Mouse (Mus musculus) MEL (cell line): Measurements from ENCODE around the gene Tnxb. TPM values are rescaled to one million over a fixed set of nuclear protein-coding genes. Genes with fewer than 3 reads are reported as not detected.

Experiments used
- DNase-seq: peaks from one replicate; pipeline ENCODE4 v3.0.0; 2011; ENCODE audit warnings: low read depth, low spot score
- H3K27ac ChIP-seq: 2 replicates; pipeline ENCODE4 v1.5.1; 2012; ENCODE audit warnings: low read depth, mild to moderate bottlenecking, control low read depth, low read length, moderate library complexity; ENCODE audit not compliant: control insufficient read depth
- H3K27me3 ChIP-seq, 2 experiments: fragments of 150-350 bp in 1 of 2; sonication (generic) in 1 of 2; 2 replicates each; pipeline ENCODE4 v1.6.1; 2012; ENCODE audit warnings: low read length in 2 of 2, mild to moderate bottlenecking in 2 of 2, improper control_type of control experiment in 1 of 2, moderate library complexity in 1 of 2; ENCODE audit not compliant: insufficient read depth in 2 of 2, control insufficient read depth in 1 of 2
- H3K36me3 ChIP-seq, 2 experiments: 2 replicates each; pipeline ENCODE4 v1.6.1; 2012 to 2014; ENCODE audit warnings: low read length in 2 of 2, improper control_type of control experiment in 1 of 2, inconsistent platforms in 1 of 2, mild to moderate bottlenecking in 1 of 2; ENCODE audit not compliant: insufficient read depth in 2 of 2, control insufficient read depth in 1 of 2
- H3K4me1 ChIP-seq, 2 experiments: fragments of 150-350 bp in 1 of 2; sonication (generic) in 1 of 2; 2 replicates each; pipeline ENCODE4 v1.6.1; 2012; ENCODE audit warnings: low read length in 2 of 2, improper control_type of control experiment in 1 of 2, mild to moderate bottlenecking in 1 of 2; ENCODE audit not compliant: insufficient read depth in 2 of 2, control insufficient read depth in 1 of 2
- H3K4me3 ChIP-seq, 2 experiments: fragments of 150-350 bp in 1 of 2; sonication (generic) in 1 of 2; 2 replicates each; pipeline ENCODE4 v1.5.1; 2012; ENCODE audit warnings: low read depth in 2 of 2, low read length in 2 of 2, mild to moderate bottlenecking in 2 of 2, moderate library complexity in 2 of 2, control low read depth in 1 of 2, improper control_type of control experiment in 1 of 2; ENCODE audit not compliant: control insufficient read depth in 1 of 2, insufficient read depth in 1 of 2
- H3K79me2 ChIP-seq: 2 replicates; pipeline ENCODE4 v1.6.1; 2012; ENCODE audit warnings: mild to moderate bottlenecking, low read length, moderate library complexity; ENCODE audit not compliant: control insufficient read depth, poor library complexity, insufficient read depth
- H3K9ac ChIP-seq: 2 replicates; pipeline ENCODE4 v1.6.1; 2012; ENCODE audit warnings: low read depth, mild to moderate bottlenecking, control low read depth, low read length, moderate library complexity; ENCODE audit not compliant: control insufficient read depth, poor library complexity, severe bottlenecking
- H3K9me3 ChIP-seq: fragments of 150-350 bp; sonication (generic); replicated peaks from 2 replicates; pipeline ENCODE4 v1.6.1; 2012; ENCODE audit warnings: mild to moderate bottlenecking, low read length, improper control_type of control experiment, moderate library complexity; ENCODE audit not compliant: insufficient read depth
- CTCF ChIP-seq, 3 experiments: IDR thresholded peaks in 2 of 3; conservative IDR thresholded peaks in 1 of 3; 2 replicates each; pipeline ENCODE4 v1.5.1; 2011 to 2012; ENCODE audit warnings: low read length in 3 of 3, low read depth in 2 of 3, mild to moderate bottlenecking in 2 of 3, improper control_type of control experiment in 1 of 3, inconsistent platforms in 1 of 3, mixed read lengths in 1 of 3, moderate library complexity in 1 of 3; ENCODE audit not compliant: control insufficient read depth in 1 of 3, insufficient read depth in 1 of 3, poor library complexity in 1 of 3, severe bottlenecking in 1 of 3
- ELF1 ChIP-seq: IDR thresholded peaks from 2 replicates; pipeline ENCODE4 v1.6.1; 2014; ENCODE audit warnings: low read depth, mild to moderate bottlenecking, inconsistent platforms, low read length, improper control_type of control experiment, moderate library complexity
- ETS1 ChIP-seq: IDR thresholded peaks from 2 replicates; pipeline ENCODE4 v1.6.1; 2012; ENCODE audit warnings: low read depth, mild to moderate bottlenecking, inconsistent platforms, low read length, improper control_type of control experiment, moderate library complexity
- HCFC1 ChIP-seq: IDR thresholded peaks from 2 replicates; pipeline ENCODE4 v1.6.1; 2012; ENCODE audit warnings: low read depth, mild to moderate bottlenecking, inconsistent platforms, low read length, improper control_type of control experiment, moderate library complexity
- MAFK ChIP-seq: IDR thresholded peaks from 2 replicates; pipeline ENCODE4 v1.6.1; 2011; ENCODE audit warnings: low read depth, mild to moderate bottlenecking, low read length, improper control_type of control experiment, borderline replicate concordance
- MAX ChIP-seq: IDR thresholded peaks from 2 replicates; pipeline ENCODE4 v1.6.1; 2011; ENCODE audit warnings: low read length, improper control_type of control experiment
- MAZ ChIP-seq: IDR thresholded peaks from 2 replicates; pipeline ENCODE4 v1.6.1; 2012; ENCODE audit warnings: low read depth, mild to moderate bottlenecking, inconsistent platforms, low read length, improper control_type of control experiment
- MEF2A ChIP-seq: IDR thresholded peaks from 2 replicates; pipeline ENCODE4 v1.6.1; 2014; ENCODE audit warnings: low read depth, mild to moderate bottlenecking, inconsistent platforms, low read length, improper control_type of control experiment; ENCODE audit not compliant: poor library complexity, insufficient replicate concordance, severe bottlenecking; ENCODE audit errors: extremely low read depth
- MXI1 ChIP-seq: IDR thresholded peaks from 2 replicates; pipeline ENCODE4 v1.6.1; 2011; ENCODE audit warnings: mild to moderate bottlenecking, low read depth, low read length, improper control_type of control experiment
- MYC ChIP-seq: IDR thresholded peaks from 2 replicates; pipeline ENCODE4 v1.6.1; 2011; ENCODE audit warnings: low read depth, mild to moderate bottlenecking, low read length, improper control_type of control experiment, moderate library complexity
- NELFE ChIP-seq: IDR thresholded peaks from 2 replicates; pipeline ENCODE4 v1.6.1; 2011; ENCODE audit warnings: low read depth, low read length, improper control_type of control experiment
- POLR2A ChIP-seq, 2 experiments: IDR thresholded peaks; 2 replicates each; pipeline ENCODE4 v1.6.1; 2011 to 2012; ENCODE audit warnings: low read length in 2 of 2, mild to moderate bottlenecking in 2 of 2, control low read depth in 1 of 2, improper control_type of control experiment in 1 of 2, low read depth in 1 of 2, moderate library complexity in 1 of 2; ENCODE audit not compliant: control insufficient read depth in 1 of 2, insufficient read depth in 1 of 2, poor library complexity in 1 of 2
- RCOR1 ChIP-seq: IDR thresholded peaks from 2 replicates; pipeline ENCODE4 v1.6.1; 2012; ENCODE audit warnings: low read depth, mild to moderate bottlenecking, inconsistent platforms, low read length, improper control_type of control experiment
- TAL1 ChIP-seq: IDR thresholded peaks from 2 replicates; pipeline ENCODE4 v1.6.1; 2012; ENCODE audit warnings: mild to moderate bottlenecking, inconsistent platforms, low read length, moderate library complexity, mixed read lengths
- TCF12 ChIP-seq: IDR thresholded peaks from 2 replicates; pipeline ENCODE4 v1.6.1; 2014; ENCODE audit warnings: low read depth, mild to moderate bottlenecking, inconsistent platforms, low read length, improper control_type of control experiment, moderate library complexity
- UBTF ChIP-seq: IDR thresholded peaks from 2 replicates; pipeline ENCODE4 v1.6.1; 2012; ENCODE audit warnings: low read depth, mild to moderate bottlenecking, inconsistent platforms, low read length, improper control_type of control experiment, moderate library complexity, borderline replicate concordance; ENCODE audit not compliant: insufficient read depth
- ZC3H11A ChIP-seq: IDR thresholded peaks from 2 replicates; pipeline ENCODE4 v1.6.1; 2012; ENCODE audit warnings: low read depth, mild to moderate bottlenecking, inconsistent platforms, low read length, improper control_type of control experiment
- ZMIZ1 ChIP-seq: IDR thresholded peaks from 2 replicates; pipeline ENCODE4 v1.6.1; 2012; ENCODE audit warnings: low read depth, mild to moderate bottlenecking, inconsistent platforms, low read length, improper control_type of control experiment, moderate library complexity
- polyA plus RNA-seq, 2 experiments: library from polyadenylated mRNA; stranded (reverse) in 1 of 2; unstranded in 1 of 2; fragments of >175 nt in 1 of 2; fragments of >200 nt in 1 of 2; gene quantifications; 2 replicates each; pipeline versions ENCODE4 v1.2.1 to v1.2.4; 2012; ENCODE audit warnings: low replicate concordance in 2 of 2, low read depth in 1 of 2; ENCODE audit not compliant: insufficient read length in 2 of 2, insufficient read depth in 1 of 2, missing spikeins in 1 of 2
- total RNA-seq: library from RNA; depleted of rRNA; stranded (reverse); fragments of 300-350 nt; gene quantifications from 2 replicates; pipeline ENCODE4 v1.2.3, GENCODE M21; 2012

Tnxb gene
- total and polyA plus RNA-seq, 3 experiments: 0.27 to 0.28 TPM; not detected in 1

DNA sequence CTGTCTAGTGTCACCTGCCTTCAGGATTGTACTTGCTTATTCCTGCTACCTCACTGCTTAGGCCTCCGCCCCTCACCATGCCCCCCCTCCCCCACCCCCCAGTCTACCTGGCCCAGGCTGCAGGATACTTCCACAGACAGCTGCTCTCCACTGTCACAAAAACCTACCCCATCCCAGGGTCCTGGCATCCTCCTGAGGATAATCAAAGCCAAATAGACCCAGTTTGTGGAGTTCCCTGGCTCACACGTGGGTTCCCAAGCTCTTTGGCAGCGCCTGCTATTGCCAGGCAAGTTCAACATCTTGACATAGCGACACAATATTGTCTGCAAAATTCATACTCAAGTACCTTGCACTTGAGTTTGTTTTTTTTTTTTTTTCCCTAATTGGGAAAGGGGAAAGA, 10.3 kb downstream of the Tnxb start:
- Histone ChIP-seq H3K9ac (no peak overlapping the region), H3K27me3 (no peaks in the 10 kb centered on the region)
- TF ChIP-seq ZC3H11A: no peak

GRCm38 (mm10) chr17:34681132-34681571, 10.8 kb downstream of the Tnxb start:
- TF ChIP-seq ETS1: no peak
- no peak for TF ChIP-seq MYC
- TF ChIP-seq MAFK: no peak
- TF ChIP-seq CTCF (IDR thresholded peaks at IDR 0.05 in 2 of 3, conservative IDR thresholded peaks at IDR 0.05 in 1 of 3; ENCODE audit: control insufficient read depth in 1 of 3, insufficient read depth in 1 of 3, low read depth in 2 of 3, low read length in 3 of 3, poor library complexity in 1 of 3, severe bottlenecking in 1 of 3): no peak
- TF ChIP-seq UBTF: no peak
- TF ChIP-seq TAL1: no peak
- no peak for TF ChIP-seq POLR2A (IDR thresholded peaks at IDR 0.05; ENCODE audit: control insufficient read depth in 1 of 2, insufficient read depth in 1 of 2, low read depth in 1 of 2, low read length in 2 of 2, poor library complexity in 1 of 2)
- no peak for TF ChIP-seq MAZ
- TF ChIP-seq HCFC1: no peak
- no peak for TF ChIP-seq RCOR1
- TF ChIP-seq MXI1: no peak
- TF ChIP-seq MAX: no peak
- TF ChIP-seq ZC3H11A: no peak
- no peak for TF ChIP-seq MEF2A
- no peak overlapping the region for H3K27ac ChIP-seq
- H3K4me3 ChIP-seq: no peak overlapping the region
- H3K9me3 ChIP-seq: no peaks in the 10 kb centered on the region
- H3K79me2 ChIP-seq: no peaks in the 10 kb centered on the region
- no peaks in the 10 kb centered on the region; a peak in 1 of 4 replicates for H3K4me1 ChIP-seq
- H3K27me3 ChIP-seq: no peaks in the 10 kb centered on the region
- no peak for DNase-seq
- no peaks in the 10 kb centered on the region for H3K36me3 ChIP-seq
- H3K9ac ChIP-seq: no peak overlapping the region

More for the DNA sequence above, 10.3 kb downstream of the Tnxb start:
- H3K9me3 ChIP-seq: no peaks in the 10 kb centered on the region
- H3K79me2 ChIP-seq: no peaks in the 10 kb centered on the region
- H3K4me3 ChIP-seq: no peak overlapping the region
- no peak overlapping the region for H3K27ac ChIP-seq
- H3K4me1 ChIP-seq: no peaks in the 10 kb centered on the region; a peak in 1 of 4 replicates
- DNase-seq: no peak
- H3K36me3 ChIP-seq: no peaks in the 10 kb centered on the region

- Histone ChIP-seq H3K27me3 (no peaks in the 10 kb centered on the region), H3K79me2 (no peaks in the 10 kb centered on the region), H3K36me3 (no peaks in the 10 kb centered on the region), H3K9me3 (no peaks in the 10 kb centered on the region), H3K9ac (no peak overlapping the region), H3K4me3 (no peak overlapping the region), H3K27ac (no peak overlapping the region), H3K4me1 (no peaks in the 10 kb centered on the region; a peak in 1 of 4 replicates)
- DNase-seq: peak; percentile 8
- TF ChIP-seq NELFE: no peak
- TF ChIP-seq MEF2A: no peak
- TF ChIP-seq ELF1: no peak
- no peak for TF ChIP-seq ZMIZ1
- no peak for TF ChIP-seq TCF12
These were observed 11.7 kb downstream of the Tnxb start for GRCm38 (mm10) chr17:34681881-34682536.
